9 mouse cellular contexts compared by ENCODE assay signal in the genomic region with DNA sequence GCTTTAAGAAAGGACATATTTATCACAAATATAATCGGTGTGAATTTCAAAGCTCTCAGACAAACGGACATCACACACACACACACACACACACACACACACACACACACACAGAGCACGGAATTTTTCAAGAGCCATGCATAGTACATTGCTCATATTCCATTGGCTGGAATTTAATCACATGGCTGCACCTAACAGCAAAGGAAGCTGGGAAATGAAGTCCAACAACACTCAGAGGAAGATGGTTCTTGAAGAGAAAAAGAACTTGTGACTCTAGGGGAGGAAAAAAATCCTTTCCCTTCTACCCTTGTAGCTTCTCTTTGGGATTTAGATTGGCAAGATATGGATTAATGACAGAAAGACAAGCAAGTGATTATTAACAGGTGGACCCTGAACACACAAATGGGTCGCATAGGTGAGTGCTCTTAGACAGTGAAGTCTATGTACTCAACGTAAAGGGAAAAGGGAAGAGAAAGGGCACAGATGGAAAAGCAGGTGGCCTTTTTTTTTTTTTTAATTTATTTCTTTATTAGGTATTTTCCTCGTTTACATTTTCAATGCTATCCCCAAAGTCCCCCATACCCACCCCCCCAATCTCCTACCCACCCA. TPM values are rescaled to one million over a fixed set of nuclear protein-coding genes. Genes with fewer than 3 reads are reported as not detected.
DNase-seq lines count a peak whose midpoint lies in the region; ATAC-seq lines count a peak whose summit lies in the region.
"Had no signal": no experiment of that assay in that cellular context is flagged by ENCODE, and none has a peak within 500 bp of the region (broad histone marks: within the 10 kb centered on the region; RNA-seq: fewer than 3 reads in every experiment).

No protein-coding gene starts in this region.

- H3K9me3 ChIP-seq in heart, embryonic 16.5 days (replicated peaks; ENCODE audit: control insufficient read depth, low read length): no peaks in the 10 kb centered on the region
- no peaks in the 10 kb centered on the region for H3K9me3 ChIP-seq in hindbrain, embryonic 13.5 days
- no peaks in the 10 kb centered on the region for H3K9me3 ChIP-seq in midbrain, embryonic 13.5 days
- H3K9me3 ChIP-seq: liver, embryonic 15.5 days had no signal

- no peak overlapping the region for H3K9ac ChIP-seq in heart, embryonic 16.5 days (ENCODE audit: low read length)
- H3K9ac ChIP-seq in hindbrain, embryonic 13.5 days: no peak overlapping the region
- no peak overlapping the region for H3K9ac ChIP-seq in midbrain, embryonic 13.5 days (replicated peaks)
- H3K9ac ChIP-seq: liver, embryonic 15.5 days had no signal

- H3K4me2 ChIP-seq in heart, embryonic 16.5 days (ENCODE audit: low read depth, low read length): peak overlapping the region; percentile 39; the same call in 1 of the 2 replicates
- peak overlapping the region; percentile 41 for H3K4me2 ChIP-seq in hindbrain, embryonic 13.5 days
- H3K4me2 ChIP-seq in midbrain, embryonic 13.5 days (replicated peaks): peak overlapping the region; percentile 36
- H3K4me2 ChIP-seq: liver, embryonic 15.5 days had no signal

- ATAC-seq in heart, embryonic 16.5 days (replicated peaks; ENCODE audit: extremely low read depth, insufficient read depth, low FRiP score): no peak
- peak; percentile 89 for ATAC-seq in hindbrain, embryonic 13.5 days (ENCODE audit: low FRiP score)
- ATAC-seq in midbrain, embryonic 13.5 days: peak; percentile 92

- no peaks in the 10 kb centered on the region for H3K27me3 ChIP-seq in heart, embryonic 16.5 days (ENCODE audit: control insufficient read depth, insufficient read depth, low read length)
- H3K27me3 ChIP-seq in hindbrain, embryonic 13.5 days: no peaks in the 10 kb centered on the region
- H3K27me3 ChIP-seq in midbrain, embryonic 13.5 days: no peaks in the 10 kb centered on the region
- H3K27me3 ChIP-seq: liver, embryonic 15.5 days had no signal

- H3K4me3 ChIP-seq in heart, embryonic 16.5 days (ENCODE audit: low read length): no peak overlapping the region
- no peak overlapping the region for H3K4me3 ChIP-seq in hindbrain, embryonic 13.5 days
- 0 out of 2 replicates have a peak overlapping the region, but pooled peaks have one; percentile 5 for H3K4me3 ChIP-seq in midbrain, embryonic 13.5 days (replicated peaks)
- H3K4me3 ChIP-seq: liver, embryonic 15.5 days had no signal

- H3K36me3 ChIP-seq in heart, embryonic 16.5 days (ENCODE audit: control insufficient read depth, insufficient read depth): no peaks in the 10 kb centered on the region
- H3K36me3 ChIP-seq in hindbrain, embryonic 13.5 days: no peaks in the 10 kb centered on the region
- H3K36me3 ChIP-seq in midbrain, embryonic 13.5 days: no peaks in the 10 kb centered on the region
- H3K36me3 ChIP-seq: liver, embryonic 15.5 days had no signal

- intact Hi-C loops in gastrocnemius, postnatal 36 days (cut with DNase I): no loop called here

- no peak overlapping the region for H3K27ac ChIP-seq in heart, embryonic 16.5 days (ENCODE audit: low read length)
- no peak overlapping the region for H3K27ac ChIP-seq in hindbrain, embryonic 13.5 days
- no peak overlapping the region for H3K27ac ChIP-seq in midbrain, embryonic 13.5 days
- H3K27ac ChIP-seq: liver, embryonic 15.5 days had no signal

- no peak for DNase-seq in heart, postnatal 4 days
- peak; percentile 62 for DNase-seq in ZHBTc4 (ENCODE audit: low read depth, low spot score)
- no peak for DNase-seq in spleen, postnatal 36 days (ENCODE audit: low spot score in 2 of 2)
- DNase-seq in urinary bladder, postnatal 14 days (ENCODE audit: low spot score): no peak
- no peak for DNase-seq in gastrocnemius, postnatal 36 days

- WGBS in heart, embryonic 16.5 days: 48% methylated on average over 6 of the region's 6 CpGs
- 57% methylated on average over 6 of the region's 6 CpGs for WGBS in hindbrain, embryonic 13.5 days
- WGBS in midbrain, embryonic 13.5 days: 52% methylated on average over 6 of the region's 6 CpGs

- no peaks in the 10 kb centered on the region for H3K4me1 ChIP-seq in heart, embryonic 16.5 days (ENCODE audit: control insufficient read depth, insufficient read depth, low read length)
- H3K4me1 ChIP-seq in hindbrain, embryonic 13.5 days (replicated peaks): peaks cover 15% of the 10 kb centered on the region
- peaks cover 8% of the 10 kb centered on the region for H3K4me1 ChIP-seq in midbrain, embryonic 13.5 days (replicated peaks)

RNA-seq across cellular contexts. Expression of a gene that starts 35.5 kb away (rescaled TPM):
- 1.2 and 1.4 TPM in 2 replicates for polyA plus RNA-seq in heart, embryonic 16.5 days (2015; fragmentation: Nextera tagmentation; extraction: Ambion mirVana)
- under 1 TPM; 0.69 to 0.86 TPM for total RNA-seq in heart, postnatal 4 days (2021)
- polyA plus RNA-seq in hindbrain, embryonic 13.5 days (2015; fragmentation: Nextera tagmentation; extraction: Ambion mirVana): 16.1 and 25.0 TPM in 2 replicates
- 1.8 and 2.3 TPM in 2 replicates for polyA plus RNA-seq in midbrain, embryonic 13.5 days (2015; fragmentation: Nextera tagmentation; extraction: Ambion mirVana)
- 1 to 10 TPM in 1 of 2 experiments, under 1 TPM in 1; 0.32 to 1.4 TPM for total RNA-seq in gastrocnemius, postnatal 36 days (2021)
- polyA plus RNA-seq: liver, embryonic 15.5 days had no signal

RNA-seq across cellular contexts. Expression of a gene that starts 52.2 kb away (rescaled TPM):
- polyA plus RNA-seq in heart, embryonic 16.5 days (2015; fragmentation: Nextera tagmentation; extraction: Ambion mirVana): 24.1 and 26.0 TPM in 2 replicates
- total RNA-seq in heart, postnatal 4 days (2021): 10 to 100 TPM; 13.6 to 14.0 TPM
- polyA plus RNA-seq in hindbrain, embryonic 13.5 days (2015; fragmentation: Nextera tagmentation; extraction: Ambion mirVana): 62.8 and 65.0 TPM in 2 replicates
- polyA plus RNA-seq in midbrain, embryonic 13.5 days (2015; fragmentation: Nextera tagmentation; extraction: Ambion mirVana): 67.0 and 70.2 TPM in 2 replicates
- 1 to 10 TPM; 7.8 to 9.1 TPM for total RNA-seq in gastrocnemius, postnatal 36 days (2021)

RNA-seq across cellular contexts. Expression of a gene that starts 52.4 kb away (rescaled TPM):
- polyA plus RNA-seq in heart, embryonic 16.5 days (2015; fragmentation: Nextera tagmentation; extraction: Ambion mirVana): 58.7 and 60.5 TPM in 2 replicates
- total RNA-seq in heart, postnatal 4 days (2021): 10 to 100 TPM; 39.4 to 40.5 TPM
- 92.7 and 97.5 TPM in 2 replicates for polyA plus RNA-seq in hindbrain, embryonic 13.5 days (2015; fragmentation: Nextera tagmentation; extraction: Ambion mirVana)
- polyA plus RNA-seq in midbrain, embryonic 13.5 days (2015; fragmentation: Nextera tagmentation; extraction: Ambion mirVana): 86.6 and 90.2 TPM in 2 replicates
- total RNA-seq in gastrocnemius, postnatal 36 days (2021): 10 to 100 TPM; 22.8 to 25.1 TPM
